Mouse (Mus musculus) lung, adult 2 months (tissue): ENCODE measurements around the gene Slf2. TPM values are rescaled to one million over a fixed set of nuclear protein-coding genes. Genes with fewer than 3 reads are reported as not detected.

ENCODE experiments used
- DNase-seq: peaks from one replicate; pipeline ENCODE4 v3.0.0; 2022
- H3K4me1 ChIP-seq: fragments of 200-500 bp; 2 replicates; pipeline ENCODE4 v1.6.1; 2011; ENCODE audit warnings: low read length; ENCODE audit not compliant: control insufficient read depth, insufficient read depth
- H3K4me3 ChIP-seq: fragments of 200-500 bp; replicated peaks from 2 replicates; pipeline ENCODE3; 2011; ENCODE audit warnings: low read depth, mild to moderate bottlenecking, control low read depth, low read length; ENCODE audit errors: extremely low read depth
- CTCF ChIP-seq: fragments of 200-500 bp; IDR thresholded peaks from 2 replicates; pipeline ENCODE4 v1.5.1; 2011; ENCODE audit warnings: mild to moderate bottlenecking, low read length, control low read depth; ENCODE audit not compliant: insufficient read depth
- POLR2A ChIP-seq: fragments of 200-500 bp; IDR thresholded peaks from 2 replicates; pipeline ENCODE4 v1.6.1; 2011; ENCODE audit warnings: low read depth, mild to moderate bottlenecking, control low read depth, low read length, borderline replicate concordance; ENCODE audit errors: extremely low read depth
- WGBS: fragments of 180-500 bp; shearing (Covaris S2); methylation state at CpG from one replicate; pipeline ENCODE4 v1.1.7; 2018; 5-methylcytosine and 5-hydroxymethylcytosine counted together
- polyA plus RNA-seq: library from polyadenylated mRNA; depleted of rRNA; stranded (reverse); fragments of >200 nt; gene quantifications from 2 replicates; pipeline ENCODE4 v1.2.3, GENCODE M21; 2012

The Slf2 gene
- polyA plus RNA-seq, 1 experiment: 24.3 TPM

DNA sequence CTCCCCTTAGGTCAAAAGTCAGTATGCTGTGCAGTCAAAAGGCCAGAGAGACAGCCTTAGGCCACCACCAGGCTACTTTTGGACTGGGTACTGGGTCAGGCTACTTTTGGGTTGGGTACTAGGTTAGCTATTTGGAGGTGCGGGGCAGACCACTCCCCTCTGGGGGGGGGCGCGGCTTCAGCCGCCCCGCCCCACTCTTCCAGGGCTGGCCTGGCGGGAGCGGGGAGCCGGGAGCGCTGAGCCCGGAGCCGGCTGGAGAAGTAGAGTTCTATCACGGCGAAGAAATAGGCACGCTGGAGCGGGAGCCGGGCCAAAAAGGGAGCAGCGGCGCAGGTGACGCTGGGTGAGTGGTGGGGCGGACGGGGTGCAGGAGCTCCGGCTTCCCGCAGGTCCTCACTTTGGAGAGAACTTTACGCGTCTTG, 84.0 kb downstream of the Slf2 start:
- H3K4me3 ChIP-seq: peak overlapping the region; percentile 68
- peaks cover 8% of the 10 kb centered on the region for H3K4me1 ChIP-seq
- WGBS: under 1% methylated on average over 24 of the region's 25 CpGs
- DNase-seq: peak; percentile 77
- TF ChIP-seq POLR2A: no peak
- TF ChIP-seq CTCF: no peak

DNA sequence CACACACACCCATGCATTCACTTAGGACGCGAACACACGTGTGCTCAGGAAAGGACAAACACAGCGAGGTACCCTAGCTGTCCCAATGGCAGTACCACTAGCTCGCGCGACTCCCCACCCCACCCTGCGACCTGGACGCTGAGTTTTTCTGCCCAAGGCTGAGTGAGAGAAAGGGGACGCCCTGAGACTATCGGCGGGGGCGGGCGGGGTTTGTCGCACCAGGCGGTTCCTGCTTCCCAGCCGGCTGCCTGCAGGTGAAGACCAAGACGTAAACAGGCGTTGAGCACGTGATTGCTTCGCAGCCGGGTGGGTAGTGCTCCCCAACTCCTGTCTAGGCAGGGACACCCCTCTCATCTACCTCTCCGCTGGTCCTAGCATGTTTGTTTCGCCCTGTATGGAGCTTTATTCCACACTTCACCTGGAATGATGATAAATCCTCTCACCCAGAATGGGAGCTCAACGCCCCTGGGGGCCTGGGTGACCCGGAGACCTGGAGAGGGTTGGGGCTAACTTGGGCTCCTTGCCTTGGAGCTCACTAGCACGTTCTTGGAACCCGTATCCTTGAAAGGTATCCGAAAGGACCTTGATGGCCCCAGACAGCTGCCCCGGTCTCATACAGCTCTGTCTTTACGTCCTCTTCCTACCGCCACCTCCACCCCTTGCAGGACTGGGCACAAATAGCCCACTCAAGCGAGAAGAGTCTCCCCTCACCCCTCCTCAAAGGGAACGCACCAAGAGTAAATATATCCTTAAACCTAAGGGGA, 84.7 kb downstream of the Slf2 start:
- TF ChIP-seq POLR2A (peak; percentile 54; the same call in 1 of the 2 replicates), CTCF (no peak)
- under 1% methylated on average over 34 of the region's 34 CpGs for WGBS
- H3K4me3 ChIP-seq: peak overlapping the region; percentile 68
- DNase-seq: peak; percentile 71
- H3K4me1 ChIP-seq: peaks cover 11% of the 10 kb centered on the region

DNA sequence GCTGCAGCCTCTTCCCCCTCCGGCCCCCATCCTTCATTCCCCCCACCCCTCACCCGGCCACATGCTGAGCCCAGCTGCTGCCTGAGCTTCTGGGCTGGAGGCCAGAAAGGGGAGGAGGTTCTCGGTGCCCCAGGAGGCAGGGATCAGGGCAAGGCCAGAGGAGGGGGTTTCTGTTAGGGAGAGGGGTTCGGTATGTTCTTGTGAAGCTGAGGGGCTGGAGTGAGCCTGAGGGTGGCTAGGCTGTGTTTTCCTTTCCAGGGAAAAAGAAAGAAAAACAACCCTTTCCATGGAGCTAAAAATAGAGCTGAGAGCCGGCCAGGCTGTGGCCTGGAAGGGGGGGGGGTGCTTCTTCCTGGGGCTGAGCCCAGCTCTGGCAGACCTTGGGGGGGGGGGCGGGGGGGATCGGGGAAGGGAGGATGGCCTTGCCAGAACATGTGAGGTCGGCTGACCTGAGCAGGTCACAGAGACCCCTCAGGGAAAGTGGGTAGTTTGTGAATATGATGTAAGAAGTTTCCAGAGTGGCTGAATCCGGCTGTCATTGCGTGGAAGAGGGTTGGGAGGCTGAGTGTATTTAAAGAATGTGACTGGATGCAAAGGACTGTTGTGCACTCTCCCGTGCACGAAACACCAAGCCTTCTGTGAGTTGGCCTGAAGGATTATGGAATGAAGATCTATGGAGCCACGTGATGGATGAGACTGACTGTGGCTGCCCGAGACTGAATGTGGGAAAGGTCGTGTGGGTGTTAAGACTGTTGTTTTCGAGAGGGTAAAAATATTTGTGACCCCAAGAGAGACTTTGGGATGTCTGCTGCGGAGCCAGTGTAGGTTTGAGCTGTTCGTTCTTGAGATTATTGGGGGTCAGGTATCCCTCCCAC, 85.6 kb downstream of the Slf2 start:
- Histone ChIP-seq H3K4me1 (peaks cover 13% of the 10 kb centered on the region), H3K4me3 (peak overlapping the region; percentile 68)
- WGBS: 2% methylated on average over 17 of the region's 18 CpGs
- TF ChIP-seq POLR2A (peak; percentile 48; the same call in 1 of the 2 replicates), CTCF (no peak)
- DNase-seq: peak; percentile 78

DNA sequence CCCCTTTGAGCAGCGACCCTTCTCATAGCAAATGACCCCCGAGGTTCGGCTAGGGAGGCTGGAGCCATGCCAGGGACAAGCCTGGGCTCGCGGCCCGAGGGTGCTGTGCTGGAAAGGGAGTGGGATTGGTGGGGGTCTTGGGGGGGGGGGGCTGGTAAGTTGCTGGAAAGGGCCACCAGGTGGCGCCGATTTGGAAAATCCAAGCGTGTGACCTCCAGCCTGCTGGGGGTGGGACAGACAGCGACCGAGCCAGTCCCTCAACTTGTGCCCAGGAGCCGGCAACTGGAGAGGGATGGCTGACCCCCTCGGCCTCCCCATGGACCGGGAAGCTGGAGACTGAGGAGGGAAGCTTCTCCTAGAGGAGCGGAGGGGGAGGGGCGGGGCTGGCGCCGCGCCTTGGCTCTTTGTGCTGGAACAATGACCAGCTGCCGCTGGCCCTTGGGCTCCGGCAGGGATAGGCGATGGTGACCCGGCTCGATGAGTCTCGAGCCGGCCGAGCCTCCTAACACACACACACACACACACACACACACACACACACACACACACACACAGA, 86.3 kb downstream of the Slf2 start:
- H3K4me3 ChIP-seq: peak overlapping the region; percentile 89
- peaks cover 13% of the 10 kb centered on the region for H3K4me1 ChIP-seq
- DNase-seq: peak; percentile 81
- WGBS: 0% methylated on average over 20 of the region's 27 CpGs
- TF ChIP-seq CTCF (peak; percentile 20; the same call in 1 of the 2 replicates), POLR2A (peak; percentile 36; the same call in 1 of the 2 replicates)

DNA sequence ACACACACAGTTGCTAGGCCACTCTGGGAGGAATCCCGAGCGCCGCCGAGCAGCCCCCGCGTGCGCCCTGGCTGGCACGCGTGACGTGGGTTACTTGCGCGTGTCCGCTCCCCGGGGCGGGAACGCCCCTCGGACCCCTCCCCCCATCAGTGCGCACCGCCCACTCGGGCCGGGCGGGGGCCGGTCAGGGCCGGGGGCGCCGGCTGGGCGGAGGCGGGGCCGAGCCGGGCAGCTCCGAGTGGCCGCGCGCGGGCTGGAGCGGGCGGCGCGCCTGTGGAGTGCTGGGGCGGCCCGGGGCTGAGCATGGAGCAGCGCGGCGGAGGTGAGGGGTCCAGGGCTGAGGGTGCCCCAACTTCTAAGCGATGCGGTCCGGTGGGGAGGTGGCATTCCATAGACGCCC, 87.0 kb downstream of the Slf2 start:
- DNase-seq: peak; percentile 86
- H3K4me3 ChIP-seq: peak overlapping the region; percentile 89
- WGBS: under 1% methylated on average over 48 of the region's 48 CpGs
- H3K4me1 ChIP-seq: peaks cover 13% of the 10 kb centered on the region
- TF ChIP-seq POLR2A: peak; percentile 39; the same call in 1 of the 2 replicates
- no peak for TF ChIP-seq CTCF

DNA sequence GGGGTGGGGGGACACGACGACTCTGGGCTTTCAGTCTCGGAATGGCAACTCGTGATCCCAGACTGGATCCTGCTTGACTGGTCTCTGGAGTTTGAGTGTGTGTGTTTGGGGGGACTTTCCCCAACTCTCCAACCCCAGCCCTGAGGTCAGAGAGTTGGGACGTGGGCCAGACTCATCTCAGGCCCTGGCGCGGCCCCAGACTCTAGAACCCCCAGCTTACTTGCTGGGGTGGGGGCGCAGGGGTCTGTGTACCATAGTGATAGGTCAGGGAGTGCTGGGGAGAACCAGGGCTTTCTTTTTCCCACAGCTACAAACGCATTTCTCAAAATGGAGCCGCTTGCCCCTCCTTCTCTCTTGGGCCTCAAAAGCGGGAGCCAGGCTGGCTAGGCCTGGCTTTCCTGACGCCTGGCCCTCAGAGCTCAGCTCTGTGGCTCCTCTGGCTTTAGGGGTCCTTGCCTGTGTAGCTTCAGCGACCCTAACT, 87.4 kb downstream of the Slf2 start:
- no peak for TF ChIP-seq CTCF
- TF ChIP-seq POLR2A: no peak
- peak overlapping the region; percentile 89 for H3K4me3 ChIP-seq
- 10% methylated on average over 13 of the region's 13 CpGs for WGBS
- peaks cover 13% of the 10 kb centered on the region for H3K4me1 ChIP-seq
- DNase-seq: no peak

DNA sequence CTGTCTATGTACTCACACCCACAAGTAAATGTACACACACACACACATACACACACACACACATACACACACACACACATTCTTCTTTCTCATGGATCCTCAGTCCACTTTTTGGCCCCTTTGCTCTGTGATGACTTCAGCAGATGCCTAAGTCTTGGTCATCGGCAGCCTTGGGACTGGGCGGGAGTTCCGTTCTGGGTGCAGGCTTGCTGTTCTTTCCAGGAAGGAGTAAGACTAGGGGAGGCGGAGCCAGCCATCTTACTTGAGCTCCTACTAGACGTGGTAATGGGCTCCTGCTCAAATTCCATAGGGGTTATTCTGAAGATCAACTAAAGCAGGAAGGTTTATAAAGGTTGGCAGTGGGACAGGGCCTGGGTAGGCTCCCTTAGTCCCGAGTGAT, 89.4 kb downstream of the Slf2 start:
- 26% methylated on average over 6 of the region's 6 CpGs for WGBS
- Histone ChIP-seq H3K4me3 (no peak overlapping the region), H3K4me1 (peaks cover 13% of the 10 kb centered on the region)
- DNase-seq: no peak
- TF ChIP-seq CTCF (no peak), POLR2A (no peak)

DNA sequence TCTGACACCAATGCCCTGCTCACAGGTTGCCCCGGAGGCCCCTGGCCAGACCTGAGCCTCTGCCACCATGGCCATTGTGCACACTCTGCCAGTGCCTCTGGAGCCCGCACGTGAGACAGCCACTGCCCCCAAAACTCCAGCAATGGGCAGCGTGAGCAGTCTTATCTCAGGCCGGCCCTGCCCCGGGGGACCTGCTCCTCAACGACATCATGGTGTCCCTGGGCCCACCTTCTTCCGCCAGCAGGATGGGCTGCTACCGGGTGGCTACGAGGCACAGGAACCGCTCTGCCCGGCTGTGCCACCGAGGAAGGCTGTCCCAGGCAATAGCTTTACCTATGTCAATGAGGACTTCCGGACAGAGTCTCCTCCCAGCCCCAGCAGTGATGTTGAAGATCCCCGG, 90.4 kb downstream of the Slf2 start:
- no peak overlapping the region for H3K4me3 ChIP-seq
- no peak for TF ChIP-seq POLR2A
- no peak for TF ChIP-seq CTCF
- H3K4me1 ChIP-seq: peaks cover 13% of the 10 kb centered on the region
- WGBS: 68% methylated on average over 15 of the region's 15 CpGs
- no peak for DNase-seq

DNA sequence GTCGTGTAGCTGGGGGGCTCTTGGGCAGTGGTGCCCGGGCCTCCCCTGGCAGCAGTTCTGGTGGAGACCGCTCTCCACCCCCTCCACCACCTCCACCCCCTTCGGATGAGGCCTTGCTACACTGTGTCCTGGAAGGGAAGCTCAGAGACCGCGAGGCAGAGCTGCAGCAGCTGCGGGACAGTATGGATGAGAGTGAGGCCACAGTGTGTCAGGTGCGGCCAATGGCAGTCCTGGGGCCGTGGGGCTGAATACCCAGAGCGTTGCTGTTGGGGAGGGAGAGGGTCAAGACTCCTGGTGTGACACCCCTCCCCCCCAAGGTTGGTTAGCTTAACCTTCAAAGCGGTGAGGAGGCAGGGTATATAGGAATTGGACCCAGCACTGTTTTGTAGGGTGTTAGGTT, 93.0 kb downstream of the Slf2 start:
- H3K4me3 ChIP-seq: no peak overlapping the region
- no peak for DNase-seq
- 78% methylated on average over 11 of the region's 11 CpGs for WGBS
- H3K4me1 ChIP-seq: peaks cover 8% of the 10 kb centered on the region
- TF ChIP-seq CTCF (no peak), POLR2A (no peak)
